Mouse (Mus musculus): ENCODE measurements at regions not wholly inside any gene's neighbourhood (a gene's known extent, or its start where the extent isn't known, plus 50 kb on each side); places are given as distances from the start of the nearest gene placed in this dataset.
A peak's percentile ranks its signal among the peaks of the same experiment; 100 is the strongest.

DNA sequence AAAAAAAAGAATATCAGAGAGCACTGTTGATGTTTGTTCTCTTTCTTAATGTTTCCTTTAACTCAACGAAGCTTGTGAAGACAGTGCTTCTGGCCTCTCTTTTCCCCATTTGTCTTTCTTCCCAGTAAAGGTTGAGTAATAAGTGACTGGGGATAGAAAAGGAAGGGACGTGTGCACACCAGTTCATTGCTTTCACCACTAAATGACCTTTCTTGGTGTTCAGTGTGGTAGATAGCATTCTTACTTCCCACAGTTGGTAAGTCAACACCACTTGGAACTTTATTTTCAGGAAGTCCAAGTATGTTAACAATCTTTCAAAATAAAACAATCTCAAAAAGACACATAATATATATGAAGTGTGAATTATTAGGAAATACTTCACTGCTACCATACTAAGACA, 801.2 kb upstream of the Adgrl2 start:
- no peaks in the 10 kb centered on the region for H3K9me3 ChIP-seq
- no peak overlapping the region for H3K4me2 ChIP-seq (replicated peaks)
- no peak overlapping the region for H3K4me3 ChIP-seq (replicated peaks)
- no peaks in the 10 kb centered on the region for H3K27me3 ChIP-seq (replicated peaks)
- H3K36me3 ChIP-seq: no peaks in the 10 kb centered on the region
- no peak for ATAC-seq
- H3K9ac ChIP-seq: no peak overlapping the region
- H3K27ac ChIP-seq: no peak overlapping the region
- H3K4me1 ChIP-seq (replicated peaks): no peaks in the 10 kb centered on the region
- WGBS: 73% methylated on average over 2 of the region's 2 CpGs

- no peak for ATAC-seq
- 83% methylated on average over 2 of the region's 2 CpGs for WGBS
- Histone ChIP-seq H3K4me2 (replicated peaks) (no peak overlapping the region), H3K36me3 (no peaks in the 10 kb centered on the region), H3K27ac (no peak overlapping the region), H3K4me3 (replicated peaks) (no peak overlapping the region), H3K9me3 (no peaks in the 10 kb centered on the region), H3K9ac (no peak overlapping the region), H3K4me1 (replicated peaks) (no peaks in the 10 kb centered on the region), H3K27me3 (replicated peaks) (no peaks in the 10 kb centered on the region)
These were observed 795.7 kb upstream of the Adgrl2 start for GRCm38 (mm10) chr3:149786096-149786495.

DNA sequence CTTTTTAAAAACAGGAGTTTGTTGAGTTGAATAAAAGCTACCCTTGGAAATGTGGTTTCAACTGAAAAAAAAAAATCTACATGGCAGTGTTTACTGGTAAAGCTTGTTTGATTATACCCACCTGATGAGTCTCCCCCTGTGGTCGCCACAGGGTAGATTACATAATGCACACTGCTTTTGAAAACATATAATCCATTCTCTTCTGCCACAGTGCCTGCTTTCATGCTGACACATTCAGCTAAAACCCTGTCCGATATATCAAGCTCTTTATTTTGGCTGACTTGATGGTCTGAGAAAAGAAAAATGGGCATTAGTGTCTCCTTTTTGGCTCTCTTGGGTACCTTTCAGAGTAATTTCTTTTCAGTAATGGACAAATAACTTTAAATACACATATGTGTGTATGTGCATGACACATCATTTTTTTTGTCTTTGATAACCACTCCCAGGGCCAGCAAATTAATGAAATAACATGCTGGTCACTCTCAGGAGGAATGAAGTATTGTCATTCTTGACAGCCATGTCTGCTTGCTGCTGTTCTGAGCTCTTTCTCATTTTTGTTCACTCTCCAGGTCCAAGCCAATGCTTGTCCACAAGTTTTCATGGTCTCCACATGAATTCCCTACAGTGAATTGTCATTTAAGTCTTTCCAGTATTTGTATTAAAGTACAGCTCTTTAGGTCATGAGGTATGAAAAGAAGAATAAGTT, 793.7 kb upstream of the Adgrl2 start:
- Histone ChIP-seq H3K4me1 (replicated peaks) (no peaks in the 10 kb centered on the region), H3K27ac (no peak overlapping the region), H3K36me3 (no peaks in the 10 kb centered on the region), H3K27me3 (replicated peaks) (no peaks in the 10 kb centered on the region), H3K4me3 (replicated peaks) (no peak overlapping the region), H3K9me3 (no peaks in the 10 kb centered on the region), H3K9ac (no peak overlapping the region), H3K4me2 (replicated peaks) (no peak overlapping the region)
- 69% methylated on average over 2 of the region's 2 CpGs for WGBS
- ATAC-seq: no peak

GRCm38 (mm10) chr3:149767847-149768421, 777.6 kb upstream of the Adgrl2 start:
- H3K27me3 ChIP-seq (replicated peaks): no peaks in the 10 kb centered on the region
- no peak overlapping the region for H3K4me2 ChIP-seq (replicated peaks)

GRCm38 (mm10) chr3:149761245-149761644, 770.9 kb upstream of the Adgrl2 start:
- no peak for ATAC-seq
- no peak overlapping the region for H3K4me3 ChIP-seq (replicated peaks)
- no peak overlapping the region for H3K27ac ChIP-seq
- H3K9ac ChIP-seq: no peak overlapping the region
- H3K4me1 ChIP-seq (replicated peaks): no peaks in the 10 kb centered on the region
- H3K4me2 ChIP-seq (replicated peaks): no peak overlapping the region
- no peaks in the 10 kb centered on the region for H3K36me3 ChIP-seq
- H3K9me3 ChIP-seq: no peaks in the 10 kb centered on the region
- WGBS: 92% methylated on average over 2 of the region's 2 CpGs
- H3K27me3 ChIP-seq (replicated peaks): no peaks in the 10 kb centered on the region

More at GRCm38 (mm10) chr3:149767847-149768421, 777.6 kb upstream of the Adgrl2 start:
- Histone ChIP-seq H3K36me3 (no peaks in the 10 kb centered on the region), H3K27ac (no peak overlapping the region), H3K4me1 (replicated peaks) (no peaks in the 10 kb centered on the region), H3K9me3 (no peaks in the 10 kb centered on the region), H3K9ac (no peak overlapping the region), H3K4me3 (replicated peaks) (no peak overlapping the region)
- 92% methylated on average over 2 of the region's 2 CpGs for WGBS
- no peak for ATAC-seq

DNA sequence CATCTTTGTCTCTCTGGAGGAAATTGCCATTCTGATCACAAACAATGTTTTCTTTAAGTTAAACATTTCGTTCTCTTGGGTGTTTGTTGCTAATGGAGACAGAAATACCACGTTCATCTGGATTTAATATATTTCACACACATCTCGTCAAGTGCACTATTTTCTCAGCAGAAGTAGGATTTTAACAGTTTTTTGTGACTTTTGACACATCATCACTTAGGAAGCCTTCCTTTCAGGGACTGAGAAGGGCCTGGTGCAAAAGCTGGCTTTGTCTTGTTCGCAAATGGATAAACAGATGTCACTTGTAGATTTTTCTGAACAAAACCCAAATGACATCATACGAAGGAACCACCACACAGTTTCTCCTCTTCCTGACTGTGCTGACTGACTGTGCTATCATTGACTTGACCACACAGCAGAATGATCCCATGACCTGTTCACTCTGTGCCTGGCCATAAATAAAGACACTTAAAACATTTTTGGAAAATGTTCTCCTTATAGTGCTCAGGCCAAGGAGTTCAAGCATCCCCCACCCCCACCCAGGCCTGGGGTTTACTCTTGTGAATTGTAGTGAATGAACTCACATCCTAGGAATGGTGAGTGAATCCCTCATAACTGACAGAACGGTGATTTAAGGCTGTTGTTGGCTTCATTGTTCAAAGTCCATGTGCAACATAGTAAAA, 767.7 kb upstream of the Adgrl2 start:
- Histone ChIP-seq H3K4me1 (replicated peaks) (no peaks in the 10 kb centered on the region), H3K36me3 (no peaks in the 10 kb centered on the region), H3K4me2 (replicated peaks) (no peak overlapping the region), H3K9ac (no peak overlapping the region), H3K4me3 (replicated peaks) (no peak overlapping the region), H3K9me3 (no peaks in the 10 kb centered on the region), H3K27me3 (replicated peaks) (no peaks in the 10 kb centered on the region), H3K27ac (no peak overlapping the region)
- no peak; the same call in 1 of the 2 replicates for ATAC-seq
- 51% methylated on average over 6 of the region's 6 CpGs for whole genome bisulfite sequencing

DNA sequence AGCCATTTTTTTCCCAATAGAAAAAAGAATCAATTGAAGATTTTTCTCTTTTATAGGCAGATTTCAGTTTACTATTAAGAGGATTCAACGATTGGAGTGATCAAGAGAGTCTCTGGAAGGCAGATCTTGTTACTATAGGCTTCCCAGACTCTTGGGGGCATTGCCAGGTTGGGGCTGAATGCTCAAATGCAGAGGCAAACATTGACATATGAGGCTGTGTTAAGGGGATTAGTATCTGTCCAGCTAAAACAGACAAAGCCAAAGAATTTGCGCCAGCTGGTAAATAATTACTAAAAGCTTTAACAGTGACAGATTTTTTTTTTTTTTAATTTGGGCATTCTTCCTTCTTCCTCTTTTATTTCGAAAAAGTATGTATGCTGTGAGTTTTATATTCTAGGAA, 745.7 kb upstream of the Adgrl2 start:
- H3K4me1 ChIP-seq (replicated peaks): no peaks in the 10 kb centered on the region
- no peak overlapping the region for H3K4me3 ChIP-seq (replicated peaks)
- no peak for ATAC-seq
- H3K4me2 ChIP-seq (replicated peaks): no peak overlapping the region
- 55% methylated on average over 3 of the region's 3 CpGs for WGBS
- H3K9me3 ChIP-seq: no peaks in the 10 kb centered on the region
- H3K9ac ChIP-seq: no peak overlapping the region
- no peak overlapping the region for H3K27ac ChIP-seq
- no peaks in the 10 kb centered on the region for H3K27me3 ChIP-seq (replicated peaks)
- no peaks in the 10 kb centered on the region for H3K36me3 ChIP-seq

GRCm38 (mm10) chr3:149726212-149726611, 735.9 kb upstream of the Adgrl2 start:
- ATAC-seq: no peak
- 88% methylated on average over 4 of the region's 4 CpGs for WGBS
- H3K27me3 ChIP-seq (replicated peaks): no peaks in the 10 kb centered on the region

DNA sequence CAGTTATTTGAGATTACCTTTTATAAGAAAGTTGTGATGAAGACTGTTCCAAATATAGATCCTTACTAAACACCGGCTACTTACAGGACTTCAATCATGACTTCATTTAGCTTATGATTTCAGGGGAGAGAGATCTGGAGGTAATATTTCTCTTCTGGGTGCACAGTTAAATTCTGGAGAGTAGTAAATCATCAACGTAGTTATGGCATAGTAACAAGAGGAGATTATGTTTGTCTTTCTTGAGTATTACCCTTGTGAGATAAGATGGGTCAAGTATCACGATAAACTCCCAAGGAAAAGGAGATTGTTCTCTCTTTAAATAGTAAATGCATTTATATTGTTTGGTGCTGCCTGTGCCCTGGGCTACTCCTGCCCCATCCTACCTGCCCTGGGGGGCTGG, 734.5 kb upstream of the Adgrl2 start:
- H3K27me3 ChIP-seq (replicated peaks): no peaks in the 10 kb centered on the region
- H3K9ac ChIP-seq: no peak overlapping the region
- H3K27ac ChIP-seq: no peak overlapping the region
- no peaks in the 10 kb centered on the region for H3K9me3 ChIP-seq
- H3K4me3 ChIP-seq (replicated peaks): no peak overlapping the region
- H3K36me3 ChIP-seq: no peaks in the 10 kb centered on the region
- peak; percentile 56 for ATAC-seq
- WGBS: 65% methylated on average over 3 of the region's 3 CpGs
- H3K4me1 ChIP-seq (replicated peaks): no peaks in the 10 kb centered on the region
- no peak overlapping the region for H3K4me2 ChIP-seq (replicated peaks)

More at GRCm38 (mm10) chr3:149726212-149726611, 735.9 kb upstream of the Adgrl2 start:
- Histone ChIP-seq H3K27ac (no peak overlapping the region), H3K9me3 (no peaks in the 10 kb centered on the region), H3K4me3 (replicated peaks) (no peak overlapping the region), H3K4me2 (replicated peaks) (no peak overlapping the region), H3K4me1 (replicated peaks) (no peaks in the 10 kb centered on the region), H3K36me3 (no peaks in the 10 kb centered on the region), H3K9ac (no peak overlapping the region)

DNA sequence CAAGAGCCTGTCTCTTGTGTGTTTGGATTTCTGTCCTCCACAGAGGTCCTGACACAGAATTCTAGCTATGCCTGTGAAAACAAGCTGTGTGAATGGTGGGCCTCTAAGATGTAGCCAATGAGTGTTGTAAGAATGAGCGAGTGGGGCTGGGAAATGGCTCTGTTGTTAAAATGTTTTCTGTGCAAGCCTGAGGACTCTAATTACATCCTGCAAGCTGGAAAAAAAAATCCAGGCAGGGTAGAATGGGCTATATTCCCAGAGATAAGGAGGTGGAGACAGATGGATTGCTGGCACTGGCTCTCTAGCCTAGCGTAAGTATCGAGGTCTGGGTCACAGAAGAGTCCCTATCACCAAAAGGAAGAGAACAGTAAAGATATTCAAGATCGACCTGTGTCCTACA, 731.5 kb upstream of the Adgrl2 start:
- no peak overlapping the region for H3K27ac ChIP-seq
- no peak overlapping the region for H3K4me2 ChIP-seq (replicated peaks)
- no peaks in the 10 kb centered on the region for H3K9me3 ChIP-seq
- H3K4me1 ChIP-seq (replicated peaks): no peaks in the 10 kb centered on the region
- 75% methylated on average over 4 of the region's 4 CpGs for WGBS
- H3K9ac ChIP-seq: no peak overlapping the region
- H3K36me3 ChIP-seq: no peaks in the 10 kb centered on the region
- ATAC-seq: no peak
- no peak overlapping the region for H3K4me3 ChIP-seq (replicated peaks)
- no peaks in the 10 kb centered on the region for H3K27me3 ChIP-seq (replicated peaks)

- no peak overlapping the region for H3K9ac ChIP-seq
- H3K27ac ChIP-seq: no peak overlapping the region
- H3K27me3 ChIP-seq (replicated peaks): no peaks in the 10 kb centered on the region
- H3K36me3 ChIP-seq: no peaks in the 10 kb centered on the region
- no peaks in the 10 kb centered on the region for H3K4me1 ChIP-seq (replicated peaks)
- H3K9me3 ChIP-seq: no peaks in the 10 kb centered on the region
- H3K4me2 ChIP-seq (replicated peaks): no peak overlapping the region
- no peak overlapping the region for H3K4me3 ChIP-seq (replicated peaks)
- 82% methylated on average over 6 of the region's 6 CpGs for WGBS
- ATAC-seq: no peak
These were observed 730.0 kb upstream of the Adgrl2 start for GRCm38 (mm10) chr3:149720306-149720705.

GRCm38 (mm10) chr3:149705724-149706123, 715.4 kb upstream of the Adgrl2 start:
- H3K27ac ChIP-seq: no peak overlapping the region
- no peak for ATAC-seq
- H3K9ac ChIP-seq: no peak overlapping the region
- no peak overlapping the region for H3K4me3 ChIP-seq (replicated peaks)
- WGBS: 93% methylated on average over 10 of the region's 10 CpGs
- H3K36me3 ChIP-seq: no peaks in the 10 kb centered on the region
- no peaks in the 10 kb centered on the region for H3K4me1 ChIP-seq (replicated peaks)
- H3K4me2 ChIP-seq (replicated peaks): no peak overlapping the region
- no peaks in the 10 kb centered on the region for H3K9me3 ChIP-seq
- H3K27me3 ChIP-seq (replicated peaks): no peaks in the 10 kb centered on the region

DNA sequence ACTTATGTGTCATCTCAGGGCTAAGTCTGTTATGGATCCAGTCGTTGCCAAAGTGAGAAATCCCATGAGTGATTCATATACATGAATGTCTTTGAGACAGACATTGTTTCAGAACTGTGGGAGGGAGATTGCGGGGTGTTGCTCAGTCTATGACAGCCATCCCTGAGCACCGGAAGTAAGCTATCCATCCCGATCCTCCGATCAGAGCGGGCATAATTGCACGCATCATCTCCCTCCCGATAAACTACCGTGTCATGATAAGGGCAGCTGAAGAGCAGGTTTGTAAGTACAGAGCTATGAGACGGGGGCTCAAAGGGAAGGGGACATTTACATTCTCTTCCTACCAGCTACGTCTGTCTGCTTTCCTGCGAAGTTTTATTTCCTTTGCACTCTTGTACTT, 715.0 kb upstream of the Adgrl2 start:
- H3K36me3 ChIP-seq: no peaks in the 10 kb centered on the region
- no peak overlapping the region for H3K27ac ChIP-seq
- H3K9ac ChIP-seq: no peak overlapping the region
- no peaks in the 10 kb centered on the region for H3K27me3 ChIP-seq (replicated peaks)
- WGBS: 89% methylated on average over 12 of the region's 12 CpGs
- no peak overlapping the region for H3K4me2 ChIP-seq (replicated peaks)
- no peaks in the 10 kb centered on the region for H3K4me1 ChIP-seq (replicated peaks)
- H3K4me3 ChIP-seq (replicated peaks): no peak overlapping the region
- H3K9me3 ChIP-seq: no peaks in the 10 kb centered on the region
- ATAC-seq: no peak

All from intestine, embryonic 15.5 days (tissue).